Mouse (Mus musculus): ENCODE measurements around the gene Rplp0. TPM values are rescaled to one million over a fixed set of nuclear protein-coding genes. Genes with fewer than 3 reads are reported as not detected.

The Rplp0 gene
- polyA plus RNA-seq, 1 experiment from 2014 or later, result 1,442 TPM

GRCm38 (mm10) chr5:115547014-115547413 lies 12.3 kb upstream of the Rplp0 start:
- Histone ChIP-seq H3K9me3 (replicated peaks) (no peaks in the 10 kb centered on the region), H3K27ac (peak overlapping the region; percentile 43), H3K4me1 (peaks cover 55% of the 10 kb centered on the region), H3K27me3 (ENCODE audit: low read depth, poor library complexity, severe bottlenecking) (no peaks in the 10 kb centered on the region), H3K4me3 (no peak overlapping the region), H3K36me3 (peaks cover 81% of the 10 kb centered on the region)
- 68% methylated on average over 6 of the region's 6 CpGs for WGBS
- no peak for DNase-seq (ENCODE audit: low spot score)

GRCm38 (mm10) chr5:115547421-115547820 lies 11.8 kb upstream of the Rplp0 start:
- peaks cover 85% of the 10 kb centered on the region for H3K36me3 ChIP-seq
- H3K4me3 ChIP-seq, result no peak overlapping the region
- H3K9me3 ChIP-seq (replicated peaks), result no peaks in the 10 kb centered on the region
- no peak for DNase-seq (ENCODE audit: low spot score)
- H3K27ac ChIP-seq, result peak overlapping the region; percentile 43
- WGBS, result 79% methylated on average over 7 of the region's 7 CpGs
- H3K4me1 ChIP-seq, result peaks cover 51% of the 10 kb centered on the region
- no peaks in the 10 kb centered on the region for H3K27me3 ChIP-seq (ENCODE audit: low read depth, poor library complexity, severe bottlenecking)

- H3K4me3 ChIP-seq, result no peak overlapping the region
- DNase-seq (ENCODE audit: low spot score), result no peak
- no peaks in the 10 kb centered on the region for H3K9me3 ChIP-seq (replicated peaks)
- H3K27ac ChIP-seq, result peak overlapping the region; percentile 19; the same call in 1 of the 2 replicates
- 92% methylated on average over 18 of the region's 18 CpGs for WGBS
- H3K4me1 ChIP-seq, result peaks cover 39% of the 10 kb centered on the region
- H3K27me3 ChIP-seq (ENCODE audit: low read depth, poor library complexity, severe bottlenecking), result no peaks in the 10 kb centered on the region
- peaks cover 98% of the 10 kb centered on the region for H3K36me3 ChIP-seq
These were observed 10.6 kb upstream of the Rplp0 start for GRCm38 (mm10) chr5:115548501-115549285.

GRCm38 (mm10) chr5:115550482-115551005 lies 8.7 kb upstream of the Rplp0 start:
- peaks cover 97% of the 10 kb centered on the region for H3K36me3 ChIP-seq
- H3K27ac ChIP-seq, result no peak overlapping the region
- peaks cover 20% of the 10 kb centered on the region for H3K4me1 ChIP-seq
- H3K27me3 ChIP-seq (ENCODE audit: low read depth, poor library complexity, severe bottlenecking), result no peaks in the 10 kb centered on the region
- 76% methylated on average over 11 of the region's 11 CpGs for whole genome bisulfite sequencing
- no peak for DNase-seq (ENCODE audit: low spot score)
- H3K4me3 ChIP-seq, result no peak overlapping the region
- H3K9me3 ChIP-seq (replicated peaks), result no peaks in the 10 kb centered on the region

DNA sequence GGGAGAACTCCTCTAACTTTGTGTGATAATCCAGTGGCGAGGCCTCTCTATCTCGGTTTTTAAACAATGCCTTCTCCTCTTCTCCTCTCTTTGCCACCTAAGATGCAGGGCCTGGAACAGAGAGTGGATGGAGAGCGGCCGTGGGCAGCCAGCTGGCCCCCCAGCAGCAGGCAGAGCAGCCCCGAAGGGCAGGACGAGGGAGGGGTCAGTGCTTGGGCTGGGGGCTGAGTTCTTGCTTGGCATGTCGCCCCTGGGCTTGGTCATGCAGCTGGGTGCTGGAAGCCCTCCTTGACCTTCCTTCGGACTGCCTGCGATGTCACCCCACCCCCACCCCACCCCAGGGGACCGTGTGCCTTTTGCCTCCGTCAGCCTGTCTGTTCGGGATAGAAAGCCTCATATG lies 7.9 kb upstream of the Rplp0 start:
- no peaks in the 10 kb centered on the region for H3K9me3 ChIP-seq (replicated peaks)
- peaks cover 89% of the 10 kb centered on the region for H3K36me3 ChIP-seq
- 79% methylated on average over 12 of the region's 12 CpGs for WGBS
- H3K4me3 ChIP-seq, result no peak overlapping the region
- DNase-seq (ENCODE audit: low spot score), result no peak
- H3K27me3 ChIP-seq (ENCODE audit: low read depth, poor library complexity, severe bottlenecking), result no peaks in the 10 kb centered on the region
- no peak overlapping the region for H3K27ac ChIP-seq
- peaks cover 20% of the 10 kb centered on the region for H3K4me1 ChIP-seq

DNA sequence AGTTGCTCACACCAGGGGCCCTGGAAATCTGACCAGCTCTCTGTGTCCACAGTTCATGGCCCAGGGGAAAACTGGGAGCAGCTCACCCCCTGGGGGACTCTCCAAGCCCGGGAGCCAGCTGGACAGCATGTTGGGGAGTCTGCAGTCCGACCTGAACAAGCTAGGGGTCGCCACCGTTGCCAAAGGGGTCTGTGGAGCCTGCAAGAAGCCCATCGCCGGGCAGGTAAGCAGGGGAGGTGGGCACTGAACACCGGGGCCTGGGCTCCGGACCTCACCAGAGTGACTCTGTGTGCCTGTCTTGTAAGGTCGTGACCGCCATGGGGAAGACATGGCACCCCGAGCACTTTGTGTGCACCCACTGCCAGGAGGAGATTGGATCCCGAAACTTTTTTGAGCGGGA lies 7.5 kb upstream of the Rplp0 start:
- Histone ChIP-seq H3K27ac (no peak overlapping the region), H3K4me1 (peaks cover 16% of the 10 kb centered on the region)
- WGBS, result 85% methylated on average over 13 of the region's 13 CpGs

DNA sequence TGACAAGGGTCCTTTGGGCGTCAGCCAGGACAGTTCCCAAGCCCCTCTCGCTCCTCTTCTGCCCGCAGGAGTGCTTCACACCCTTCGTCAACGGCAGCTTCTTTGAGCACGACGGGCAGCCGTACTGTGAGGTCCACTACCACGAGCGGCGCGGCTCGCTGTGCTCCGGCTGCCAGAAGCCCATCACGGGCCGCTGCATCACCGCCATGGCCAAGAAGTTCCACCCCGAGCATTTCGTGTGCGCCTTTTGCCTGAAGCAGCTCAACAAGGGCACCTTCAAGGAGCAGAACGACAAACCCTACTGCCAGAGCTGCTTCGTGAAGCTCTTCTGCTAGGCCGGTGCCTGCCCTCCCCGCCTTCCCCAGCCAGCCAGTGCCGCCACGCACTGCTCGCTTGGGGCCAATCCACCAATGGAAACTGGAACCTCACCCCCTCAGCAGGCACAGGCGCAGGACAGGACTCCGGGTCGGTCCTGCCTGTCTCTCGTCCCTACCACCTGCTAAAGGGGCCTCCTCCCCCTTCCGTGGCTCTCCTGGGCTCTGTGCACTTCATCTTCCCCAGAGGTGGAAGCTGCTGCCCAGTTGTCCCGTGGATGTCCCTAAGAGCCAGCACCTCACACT lies 5.4 kb upstream of the Rplp0 start:
- no peak for DNase-seq (ENCODE audit: low spot score)
- WGBS, result 89% methylated on average over 33 of the region's 33 CpGs
- Histone ChIP-seq H3K36me3 (peaks cover 64% of the 10 kb centered on the region), H3K4me1 (peaks cover 7% of the 10 kb centered on the region), H3K9me3 (replicated peaks) (no peaks in the 10 kb centered on the region), H3K27ac (no peak overlapping the region), H3K27me3 (ENCODE audit: low read depth, poor library complexity, severe bottlenecking) (no peaks in the 10 kb centered on the region), H3K4me3 (no peak overlapping the region)

More for the DNA sequence above, 7.5 kb upstream of the Rplp0 start:
- peaks cover 85% of the 10 kb centered on the region for H3K36me3 ChIP-seq
- no peak for DNase-seq (ENCODE audit: low spot score)
- no peak overlapping the region for H3K4me3 ChIP-seq
- H3K9me3 ChIP-seq (replicated peaks), result no peaks in the 10 kb centered on the region
- no peaks in the 10 kb centered on the region for H3K27me3 ChIP-seq (ENCODE audit: low read depth, poor library complexity, severe bottlenecking)

DNA sequence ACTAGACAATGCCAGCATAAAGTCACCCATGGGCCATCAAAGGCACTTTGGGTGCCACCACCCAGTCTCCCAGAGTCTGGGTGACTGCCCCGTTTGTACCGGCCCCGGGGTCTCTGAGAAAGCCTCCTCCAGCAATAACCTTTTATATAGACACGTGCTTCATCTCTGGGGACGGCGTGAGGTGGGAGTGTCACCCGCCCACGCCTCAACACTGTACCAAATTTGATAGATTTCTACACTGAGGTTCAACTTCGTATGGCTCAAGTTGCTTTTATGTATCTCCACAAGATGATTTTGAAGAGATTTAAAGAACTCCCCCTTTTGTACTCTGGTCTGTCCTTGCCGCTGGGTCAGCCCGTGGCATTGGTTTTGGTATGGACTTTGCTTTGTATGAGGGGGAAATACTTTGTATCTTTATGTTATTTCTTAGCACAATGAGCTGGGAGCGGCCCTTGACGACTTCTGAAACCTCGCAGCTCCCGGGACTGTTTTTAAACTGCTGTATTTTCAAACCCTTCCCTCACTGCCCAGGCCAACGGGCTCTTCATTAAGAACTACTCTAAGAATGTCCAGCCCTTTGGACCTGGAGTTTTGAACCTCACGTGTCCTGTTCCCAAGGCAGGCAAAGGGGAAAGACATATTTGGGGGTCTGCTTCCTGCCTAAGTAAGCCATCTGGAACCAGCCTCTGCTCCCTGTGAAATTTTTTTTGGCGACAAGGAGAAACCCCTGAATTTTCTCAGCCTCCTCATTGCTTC lies 4.6 kb upstream of the Rplp0 start:
- WGBS, result 92% methylated on average over 18 of the region's 18 CpGs
- DNase-seq (ENCODE audit: low spot score), result no peak
- Histone ChIP-seq H3K36me3 (peaks cover 56% of the 10 kb centered on the region), H3K27me3 (ENCODE audit: low read depth, poor library complexity, severe bottlenecking) (no peaks in the 10 kb centered on the region), H3K9me3 (replicated peaks) (no peaks in the 10 kb centered on the region), H3K4me3 (no peak overlapping the region), H3K4me1 (peaks cover 7% of the 10 kb centered on the region), H3K27ac (no peak overlapping the region)

DNA sequence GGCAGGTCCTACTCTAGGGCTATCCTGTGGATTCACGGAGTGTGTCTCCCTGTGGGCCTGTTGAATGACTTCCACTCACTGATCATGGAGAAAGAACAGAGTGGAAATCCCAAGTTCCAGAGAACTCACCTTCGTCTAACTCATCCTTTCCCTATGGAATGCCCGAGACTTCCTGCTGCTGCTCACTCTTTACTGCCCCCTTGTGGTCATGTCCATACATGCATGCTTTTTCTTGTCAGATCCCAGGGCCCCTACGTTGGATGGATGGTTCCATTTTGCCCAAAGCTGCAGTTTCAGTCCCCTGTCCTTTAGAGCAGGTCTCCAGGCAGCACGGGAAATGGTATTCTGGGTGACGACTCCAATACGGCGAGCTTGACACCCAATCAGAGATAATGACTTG lies 3.0 kb upstream of the Rplp0 start:
- H3K27me3 ChIP-seq (ENCODE audit: low read depth, poor library complexity, severe bottlenecking), result no peaks in the 10 kb centered on the region
- H3K27ac ChIP-seq, result no peak overlapping the region
- DNase-seq (ENCODE audit: low spot score), result peak; percentile 83
- no peaks in the 10 kb centered on the region for H3K9me3 ChIP-seq (replicated peaks)
- H3K36me3 ChIP-seq, result peaks cover 50% of the 10 kb centered on the region
- peaks cover 18% of the 10 kb centered on the region for H3K4me1 ChIP-seq
- no peak overlapping the region for H3K4me3 ChIP-seq
- 11% methylated on average over 8 of the region's 8 CpGs for WGBS

GRCm38 (mm10) chr5:115558182-115558794 lies 979 bp upstream of the Rplp0 start:
- Histone ChIP-seq H3K27me3 (ENCODE audit: low read depth, poor library complexity, severe bottlenecking) (no peaks in the 10 kb centered on the region), H3K9me3 (replicated peaks) (no peaks in the 10 kb centered on the region), H3K4me1 (peaks cover 26% of the 10 kb centered on the region), H3K4me3 (no peak overlapping the region), H3K36me3 (peaks cover 50% of the 10 kb centered on the region), H3K27ac (no peak overlapping the region)
- DNase-seq (ENCODE audit: low spot score), result no peak
- WGBS, result 91% methylated on average over 14 of the region's 14 CpGs

GRCm38 (mm10) chr5:115560336-115560905 lies 1.2 kb downstream of the Rplp0 start:
- 35% methylated on average over 13 of the region's 13 CpGs for WGBS
- Histone ChIP-seq H3K36me3 (peaks cover 38% of the 10 kb centered on the region), H3K4me3 (peak overlapping the region; percentile 89), H3K27me3 (ENCODE audit: low read depth, poor library complexity, severe bottlenecking) (no peaks in the 10 kb centered on the region), H3K9me3 (replicated peaks) (no peaks in the 10 kb centered on the region), H3K27ac (peak overlapping the region; percentile 97), H3K4me1 (peaks cover 38% of the 10 kb centered on the region)
- DNase-seq (ENCODE audit: low spot score), result no peak
